Mouse (Mus musculus) kidney, postnatal 0 days (tissue): ENCODE measurements around the gene Abca3. TPM values are rescaled to one million over a fixed set of nuclear protein-coding genes. Genes with fewer than 3 reads are reported as not detected.

Experiments used
- ATAC-seq: fragments of 200-750 bp; cut with Nextera tagmentation; replicated peaks from 2 replicates; pipeline ENCODE4 v1.8.0; 2017; ENCODE audit warnings: low read depth, moderate number of reproducible peaks, moderate TSS enrichment, moderate library complexity; ENCODE audit not compliant: low FRiP score
- DNase-seq: peaks from one replicate; pipeline ENCODE4 v3.0.0-alpha.2; 2016; ENCODE audit warnings: low spot score
- H3K27ac ChIP-seq: fragments of 300-500 bp; sonication (generic); 2 replicates; pipeline ENCODE4 v1.5.1; 2014; ENCODE audit warnings: mild to moderate bottlenecking
- H3K27me3 ChIP-seq: fragments of 300-500 bp; sonication (generic); 2 replicates; pipeline ENCODE4 v1.6.1; 2014; ENCODE audit warnings: low read length, mixed read lengths; ENCODE audit not compliant: insufficient read depth
- H3K36me3 ChIP-seq: fragments of 300-500 bp; sonication (generic); 2 replicates; pipeline ENCODE4 v1.6.1; 2014; ENCODE audit warnings: low read length, mixed read lengths; ENCODE audit not compliant: insufficient read depth
- H3K4me1 ChIP-seq: fragments of 300-500 bp; sonication (generic); replicated peaks from 2 replicates; pipeline ENCODE4 v1.6.1; 2014; ENCODE audit warnings: antibody characterized with exemption, low read length, mixed read lengths; ENCODE audit not compliant: insufficient read depth
- H3K4me2 ChIP-seq: fragments of 300-500 bp; sonication (generic); 2 replicates; pipeline ENCODE4 v1.6.1; 2014; ENCODE audit warnings: mild to moderate bottlenecking, low read length, moderate library complexity, mixed read lengths
- H3K4me3 ChIP-seq: fragments of 300-500 bp; sonication (generic); replicated peaks from 2 replicates; pipeline ENCODE4 v1.5.1; 2014; ENCODE audit warnings: low read depth, low read length
- H3K9ac ChIP-seq: fragments of 300-500 bp; sonication (generic); 2 replicates; pipeline ENCODE4 v1.6.1; 2014; ENCODE audit warnings: low read depth, low read length
- H3K9me3 ChIP-seq: fragments of 300-500 bp; sonication (generic); replicated peaks from 2 replicates; pipeline ENCODE4 v1.6.1; 2016; ENCODE audit warnings: low read length, inconsistent platforms, mixed read lengths
- CTCF ChIP-seq: IDR thresholded peaks from 2 replicates; pipeline ENCODE4 v1.5.1; 2016; ENCODE audit warnings: antibody characterized with exemption, low read depth, mild to moderate bottlenecking, moderate library complexity
- WGBS: fragments of 180-500 bp; shearing (Covaris S2); extraction: QIAGEN DNeasy Blood & Tissue Kit; methylation state at CpG from one replicate; pipeline ENCODE4 v1.1.7; 2014; 5-methylcytosine and 5-hydroxymethylcytosine counted together
- polyA plus RNA-seq: library from polyadenylated mRNA; unstranded; fragments of >200 nt; fragmentation: Nextera tagmentation; extraction: Ambion mirVana; gene quantifications from 2 replicates; pipeline ENCODE4 v1.2.1, GENCODE M21; 2015

Gene Abca3
- polyA plus RNA-seq, 1 experiment from 2014 or later = 21.8 TPM

DNA sequence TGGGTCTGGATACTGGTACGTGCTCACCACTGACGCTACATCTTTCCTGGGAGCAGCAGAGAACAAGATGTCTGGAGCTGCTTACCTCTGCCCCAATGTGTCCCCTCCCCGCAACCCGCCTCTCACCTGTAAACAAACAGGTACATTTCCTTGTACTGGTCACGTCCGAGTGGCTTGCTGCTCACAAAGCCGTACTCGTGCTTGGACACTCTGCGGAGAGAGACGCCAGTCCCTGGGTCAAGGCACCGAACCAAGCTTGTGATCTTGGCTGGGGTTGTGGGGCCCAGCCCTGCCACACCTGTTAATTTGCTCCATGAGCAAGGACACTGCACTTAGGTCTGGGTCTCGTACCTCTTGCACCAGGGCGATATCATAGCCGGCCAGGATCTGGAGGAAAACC, 90.4 kb downstream of the Abca3 start:
- Histone ChIP-seq H3K4me1 (no peaks in the 10 kb centered on the region), H3K36me3 (peaks cover 59% of the 10 kb centered on the region), H3K9ac (no peak overlapping the region), H3K9me3 (no peaks in the 10 kb centered on the region), H3K4me3 (no peak overlapping the region), H3K4me2 (no peak overlapping the region), H3K27me3 (no peaks in the 10 kb centered on the region), H3K27ac (peak overlapping the region; percentile 39)
- peak; percentile 9; the same call in 1 of the 2 replicates for ATAC-seq
- no peak for DNase-seq
- WGBS = 79% methylated on average over 14 of the region's 14 CpGs
- TF ChIP-seq CTCF = no peak

DNA sequence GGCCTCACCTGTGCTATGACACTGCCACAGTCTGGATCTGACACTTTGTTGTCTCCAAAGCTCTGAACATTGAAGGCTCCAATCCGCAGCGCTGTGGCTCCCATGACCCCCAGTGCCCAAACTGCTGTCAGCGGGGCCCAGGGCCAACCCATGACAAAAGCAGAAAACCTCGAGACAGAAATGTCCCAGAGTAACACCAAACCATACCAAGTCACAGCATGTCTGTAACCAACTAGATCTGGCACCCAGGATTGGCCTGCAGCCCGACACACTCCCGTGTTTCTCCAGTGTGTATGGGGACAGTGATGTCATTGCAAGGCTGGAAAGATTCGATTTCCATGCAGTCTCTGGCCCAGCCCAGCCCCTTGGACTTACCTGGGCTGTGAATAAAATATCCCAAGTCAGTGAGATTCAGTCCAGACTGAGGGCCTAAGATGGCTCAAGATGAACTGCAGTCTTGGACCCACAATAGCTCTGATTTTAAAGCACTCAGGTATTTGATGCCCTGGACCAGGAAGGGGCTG, 90.9 kb downstream of the Abca3 start, which contains the start of gene Dnase1l2:
Gene Dnase1l2, minus strand, starts transcription at position 474 of the 524 bp plus-strand sequence.
- Histone ChIP-seq H3K9me3 (no peaks in the 10 kb centered on the region), H3K27ac (peak within 1 kb of the TSS; percentile 39), H3K4me2 (no peak within 1 kb of the TSS), H3K36me3 (peaks cover 60% of the 10 kb centered on the region), H3K4me3 (no peak within 1 kb of the TSS), H3K4me1 (no peaks in the 10 kb centered on the region), H3K27me3 (no peaks in the 10 kb centered on the region), H3K9ac (no peak within 1 kb of the TSS)
- ATAC-seq (no peak), DNase-seq (no peak)
- WGBS = 75% methylated on average over 7 of the region's 7 CpGs
- TF ChIP-seq CTCF = no peak

DNA sequence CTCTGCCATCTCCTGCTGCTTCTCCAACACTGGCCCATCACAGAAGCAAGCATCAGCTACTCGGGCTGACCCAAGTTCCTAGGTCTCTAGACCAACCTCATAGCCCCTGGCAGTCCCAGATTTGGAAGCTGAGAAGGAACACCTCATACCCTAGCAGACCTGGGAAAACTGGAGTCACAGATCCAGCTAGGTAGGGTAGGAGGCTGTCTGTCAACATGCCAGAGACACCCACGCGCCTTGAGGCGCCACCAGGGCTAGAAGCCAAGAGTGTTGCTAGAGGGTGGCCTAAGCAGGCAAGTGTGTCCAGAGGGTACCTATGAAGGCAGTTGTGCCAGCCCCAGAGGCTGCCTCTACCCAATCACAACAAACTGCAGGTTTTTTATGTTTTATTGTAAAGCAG, 91.7 kb downstream of the Abca3 start:
- Histone ChIP-seq H3K27ac (peak overlapping the region; percentile 13; the same call in 1 of the 2 replicates), H3K4me3 (no peak overlapping the region), H3K36me3 (peaks cover 60% of the 10 kb centered on the region), H3K4me1 (no peaks in the 10 kb centered on the region), H3K4me2 (no peak overlapping the region), H3K9ac (no peak overlapping the region), H3K9me3 (no peaks in the 10 kb centered on the region), H3K27me3 (no peaks in the 10 kb centered on the region)
- 76% methylated on average over 4 of the region's 4 CpGs for WGBS
- TF ChIP-seq CTCF = no peak
- DNase-seq = no peak
- ATAC-seq = no peak

GRCm38 (mm10) chr17:24446590-24446989, 94.8 kb downstream of the Abca3 start:
- H3K27me3 ChIP-seq = no peaks in the 10 kb centered on the region
- H3K9ac ChIP-seq = no peak overlapping the region
- no peak for ATAC-seq
- no peak overlapping the region for H3K4me3 ChIP-seq
- H3K36me3 ChIP-seq = peaks cover 63% of the 10 kb centered on the region
- no peak for TF ChIP-seq CTCF
- no peaks in the 10 kb centered on the region for H3K9me3 ChIP-seq
- no peak overlapping the region for H3K4me2 ChIP-seq
- no peak overlapping the region for H3K27ac ChIP-seq
- WGBS = 86% methylated on average over 8 of the region's 8 CpGs
- no peaks in the 10 kb centered on the region for H3K4me1 ChIP-seq
- DNase-seq = no peak

- 0 out of 2 replicates have a peak, but pooled peaks cover 8% of the 10 kb centered on the region for H3K4me1 ChIP-seq
- no peak overlapping the region for H3K27ac ChIP-seq
- H3K9me3 ChIP-seq = no peaks in the 10 kb centered on the region
- DNase-seq (no peak), ATAC-seq (no peak)
- no peak overlapping the region for H3K9ac ChIP-seq
- H3K27me3 ChIP-seq = no peaks in the 10 kb centered on the region
- peaks cover 55% of the 10 kb centered on the region for H3K36me3 ChIP-seq
- 90% methylated on average over 6 of the region's 6 CpGs for WGBS
- no peak overlapping the region for H3K4me2 ChIP-seq
- no peak overlapping the region for H3K4me3 ChIP-seq
- no peak for TF ChIP-seq CTCF
These were observed 97.8 kb downstream of the Abca3 start for GRCm38 (mm10) chr17:24449507-24449906.

GRCm38 (mm10) chr17:24451220-24451619, 99.5 kb downstream of the Abca3 start:
- no peak for ATAC-seq
- Histone ChIP-seq H3K4me2 (no peak overlapping the region), H3K27me3 (no peaks in the 10 kb centered on the region), H3K9me3 (no peaks in the 10 kb centered on the region), H3K27ac (no peak overlapping the region), H3K4me3 (no peak overlapping the region), H3K36me3 (peaks cover 38% of the 10 kb centered on the region), H3K9ac (no peak overlapping the region), H3K4me1 (0 out of 2 replicates have a peak, but pooled peaks cover 8% of the 10 kb centered on the region)
- no peak for DNase-seq
- 95% methylated on average over 6 of the region's 6 CpGs for WGBS
- TF ChIP-seq CTCF = no peak

DNA sequence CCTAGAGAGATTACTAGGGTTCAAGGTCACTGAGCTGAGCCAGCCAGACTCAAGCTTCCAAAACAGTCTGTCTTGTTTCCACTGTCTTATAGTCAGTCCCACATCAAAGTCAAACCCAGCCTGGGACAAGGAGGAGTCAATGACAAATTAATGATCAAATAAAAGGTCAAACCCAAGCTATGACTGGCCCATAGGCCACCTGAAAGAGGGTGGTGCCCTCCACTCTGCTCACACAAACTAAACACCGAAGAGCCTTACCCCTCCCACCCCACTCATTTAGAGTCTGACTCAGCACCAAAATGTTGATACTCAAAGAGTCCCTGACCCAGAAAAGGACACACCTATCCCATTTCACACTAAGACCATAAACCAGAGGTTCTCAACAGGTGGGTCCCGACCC, 101.6 kb downstream of the Abca3 start:
- Histone ChIP-seq H3K4me2 (no peak overlapping the region), H3K4me3 (no peak overlapping the region), H3K9me3 (no peaks in the 10 kb centered on the region), H3K27ac (no peak overlapping the region), H3K4me1 (0 out of 2 replicates have a peak, but pooled peaks cover 8% of the 10 kb centered on the region), H3K9ac (no peak overlapping the region), H3K27me3 (no peaks in the 10 kb centered on the region), H3K36me3 (peaks cover 17% of the 10 kb centered on the region)
- 65% methylated on average over 2 of the region's 2 CpGs for whole genome bisulfite sequencing
- TF ChIP-seq CTCF = no peak
- no peak for DNase-seq
- no peak for ATAC-seq
